Mouse (Mus musculus) T-helper 17 cell (primary cell): ENCODE measurements at regions not wholly inside any gene's neighbourhood (a gene's known extent, or its start where the extent isn't known, plus 50 kb on each side); places are given as distances from the start of the nearest gene placed in this dataset.

ENCODE experiments used
- in situ Hi-C, 2 experiments: fragments of 300-600 bp; cut with MboI, MseI; formaldehyde crosslinking; loops; 1 replicate in 1 of 2; 2 replicates in 1 of 2; pipeline ENCODE4 v1.15.1; 2025; ENCODE audit warnings: high pct_unique_total_duplicates in 2 of 2

DNA sequence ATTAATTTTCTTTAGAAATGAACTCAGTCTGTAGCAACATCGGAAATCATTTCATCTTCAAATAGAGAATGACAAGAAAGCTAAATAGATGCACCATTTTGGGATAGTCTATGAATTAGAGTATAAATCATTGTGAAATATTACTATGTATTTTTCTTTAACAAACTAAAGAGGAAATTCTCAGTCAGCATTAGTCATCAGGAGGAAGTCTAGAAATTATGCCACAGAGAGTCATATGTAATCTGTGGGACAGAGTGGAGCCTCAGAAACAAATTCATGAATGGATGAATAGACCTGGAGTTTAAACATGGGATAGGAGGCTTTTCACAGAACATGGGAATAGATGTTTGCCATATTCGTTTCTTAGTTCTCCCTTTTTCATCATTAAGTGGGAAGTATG is 1459.4 kb upstream of the A1bg start:
- in situ Hi-C loops = no loop called here

DNA sequence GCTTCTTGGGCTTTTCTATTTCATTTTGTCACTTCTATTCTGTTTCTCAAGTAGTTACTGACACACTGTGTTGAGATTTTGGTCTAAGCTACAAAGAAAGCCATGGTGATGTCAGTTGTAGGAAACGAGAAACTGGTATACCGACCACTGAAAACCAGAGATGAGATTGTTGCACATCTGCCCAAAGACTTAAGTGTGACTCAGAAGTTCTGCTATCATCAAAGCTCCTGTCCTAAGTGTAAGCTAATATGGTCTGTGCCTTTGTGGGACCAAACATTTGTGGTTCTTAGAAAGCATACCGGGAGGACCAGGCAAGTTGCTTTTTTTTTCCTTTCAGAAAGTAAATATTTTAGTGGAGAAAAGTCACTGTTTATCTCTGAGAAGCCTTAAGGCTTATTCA is 1451.8 kb upstream of the A1bg start:
- in situ Hi-C loops = no loop called here

DNA sequence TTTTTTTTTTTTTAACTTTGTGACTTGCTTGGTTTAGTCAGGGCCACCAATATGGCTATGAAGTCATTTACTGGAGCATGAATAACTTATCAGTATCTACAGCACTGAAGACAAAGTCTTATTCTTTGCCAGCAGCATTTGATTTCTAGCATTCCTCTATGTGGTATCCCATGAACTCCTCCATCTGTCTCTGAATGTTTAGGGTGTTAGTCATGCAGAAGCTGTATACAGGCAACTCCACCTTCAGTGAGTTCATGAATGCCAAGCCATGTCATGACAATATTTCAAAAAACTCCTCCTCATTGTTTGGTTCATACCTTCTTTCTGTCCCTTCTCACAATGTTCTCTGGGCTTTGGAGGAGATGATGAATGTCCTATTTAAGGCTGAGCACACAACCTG is 1438.4 kb upstream of the A1bg start:
- in situ Hi-C loops = no loop called here

DNA sequence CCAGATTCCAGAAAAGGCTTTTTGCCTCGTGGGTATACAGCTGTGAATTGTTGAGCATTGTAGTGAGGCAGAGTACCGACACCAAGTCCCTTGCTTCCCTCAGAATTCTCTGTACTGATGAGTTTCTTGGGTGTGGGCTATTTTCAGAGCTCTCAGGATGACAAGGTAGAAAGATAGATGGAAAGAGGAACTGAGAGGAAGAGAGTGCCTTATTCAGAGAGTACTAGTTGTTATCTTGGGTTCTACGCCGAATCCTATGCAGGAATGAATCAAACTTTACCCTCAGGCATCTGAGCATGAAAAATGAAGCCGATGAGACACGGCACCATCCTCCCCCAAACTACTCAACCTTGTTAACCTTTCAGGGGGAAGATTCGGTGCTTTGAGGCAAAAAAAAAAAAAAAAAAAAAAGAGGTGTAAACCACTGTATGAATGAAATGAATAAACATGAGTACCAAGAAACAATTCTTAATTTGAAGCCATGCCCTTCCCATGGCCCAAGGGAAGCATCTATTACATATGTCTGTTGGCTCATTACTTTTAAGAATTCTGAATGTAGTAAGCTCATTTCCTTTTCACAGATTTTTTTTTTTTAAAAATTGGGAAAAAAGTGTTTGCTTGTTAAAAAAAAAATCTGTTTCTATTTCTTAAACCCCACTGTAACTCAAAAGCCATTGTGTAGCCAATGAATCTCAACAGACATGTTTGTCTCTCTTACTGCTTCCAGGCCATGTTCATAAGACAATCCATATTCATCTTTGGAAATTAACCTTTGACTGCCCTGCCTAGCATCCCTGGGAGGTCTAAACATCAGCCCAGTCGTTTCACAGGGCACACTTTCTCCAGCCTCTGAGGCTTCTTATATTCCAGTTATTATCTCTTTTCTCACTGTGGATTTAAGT is 1435.8 kb upstream of the A1bg start:
- in situ Hi-C loops = loop anchor here in 1 of 2 experiments (10.0 kb wide), 1 partner anchor 1306 kb away; no protein-coding TSS in a partner anchor

DNA sequence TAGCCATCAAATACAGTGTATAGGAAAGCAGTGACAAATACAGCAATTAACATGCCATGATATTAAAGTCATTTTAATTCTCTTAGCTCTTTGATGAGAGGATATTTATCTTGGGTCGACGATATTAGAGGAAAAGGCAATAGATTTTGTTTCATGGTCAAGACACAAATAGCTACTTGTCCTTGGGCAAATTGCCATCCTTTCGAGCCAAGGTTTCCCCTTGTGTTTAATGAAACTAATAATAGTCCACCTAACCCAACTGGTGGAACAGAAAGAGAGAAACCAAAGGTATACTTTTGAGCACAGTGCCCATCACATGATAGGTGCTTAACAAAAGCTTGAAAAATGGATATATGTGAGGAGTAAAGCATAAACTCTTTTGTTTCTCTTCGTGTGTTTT is 1431.0 kb upstream of the A1bg start:
- in situ Hi-C loops = loop anchor here in 1 of 2 experiments (10.0 kb wide), 1 partner anchor 1311 kb away; no protein-coding TSS in a partner anchor

DNA sequence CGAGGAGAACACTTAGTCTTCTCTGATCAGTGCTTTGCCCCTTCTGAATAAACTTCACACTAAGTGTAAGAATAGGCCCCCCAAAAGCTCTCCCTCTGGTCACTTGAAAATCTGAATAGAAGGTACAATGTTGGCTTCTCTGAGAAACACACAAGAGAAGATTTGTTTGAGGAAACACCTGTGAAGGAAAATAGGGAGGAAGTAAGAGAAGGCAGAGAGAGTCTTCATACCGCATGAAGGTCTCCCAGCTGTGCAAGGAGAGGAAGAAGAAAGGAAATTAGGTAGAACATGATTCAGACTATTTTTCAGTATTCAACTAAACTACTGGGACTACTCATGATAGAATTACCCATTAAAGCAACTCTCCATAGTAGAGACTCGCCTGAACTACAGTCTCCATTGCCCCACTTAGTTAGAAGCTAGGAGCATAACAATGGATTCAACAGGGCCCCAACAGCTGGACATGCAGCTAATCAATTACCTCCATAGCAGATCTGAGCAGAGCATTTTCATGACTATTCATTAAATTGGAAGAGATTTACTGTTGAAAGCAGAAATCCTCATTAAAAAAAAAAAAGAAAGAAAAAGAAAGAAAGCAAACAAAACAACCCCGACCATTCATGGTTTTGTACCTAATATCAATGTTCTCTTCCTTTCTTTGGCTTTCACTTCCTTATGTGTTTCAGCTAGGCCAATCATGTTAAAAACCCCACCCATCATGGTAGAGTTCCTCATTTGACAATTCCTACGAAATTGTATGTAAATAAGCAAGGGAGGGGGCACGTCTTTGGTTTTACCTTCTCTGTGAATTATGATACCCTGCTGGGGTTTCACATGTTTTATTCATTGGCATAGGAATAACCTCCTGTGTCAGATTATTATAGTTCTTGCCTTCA is 1428.3 kb upstream of the A1bg start:
- in situ Hi-C loops = loop anchor here in 1 of 2 experiments (10.0 kb wide), 1 partner anchor 1314 kb away; no protein-coding TSS in a partner anchor

DNA sequence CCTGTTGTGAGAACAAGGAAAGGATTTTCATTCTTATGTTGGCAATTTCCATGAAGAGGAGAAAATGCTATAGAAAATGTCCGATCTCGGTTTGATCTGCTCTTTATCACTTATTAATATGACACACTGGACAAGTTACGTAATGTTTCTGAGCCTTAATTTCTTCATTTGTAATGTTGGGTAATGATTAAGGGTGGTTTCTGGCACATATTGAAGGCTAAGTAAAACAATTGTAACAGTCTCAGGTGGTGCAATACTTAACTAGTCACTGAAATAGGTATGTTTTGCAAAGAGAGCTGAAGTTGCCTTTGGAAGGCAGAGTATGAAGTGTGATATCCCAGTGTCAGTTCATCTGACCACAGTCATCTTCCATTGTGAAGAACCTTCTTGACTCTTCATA is 1427.2 kb upstream of the A1bg start:
- in situ Hi-C loops = loop anchor here in 1 of 2 experiments (10.0 kb wide), 1 partner anchor 1315 kb away; no protein-coding TSS in a partner anchor

DNA sequence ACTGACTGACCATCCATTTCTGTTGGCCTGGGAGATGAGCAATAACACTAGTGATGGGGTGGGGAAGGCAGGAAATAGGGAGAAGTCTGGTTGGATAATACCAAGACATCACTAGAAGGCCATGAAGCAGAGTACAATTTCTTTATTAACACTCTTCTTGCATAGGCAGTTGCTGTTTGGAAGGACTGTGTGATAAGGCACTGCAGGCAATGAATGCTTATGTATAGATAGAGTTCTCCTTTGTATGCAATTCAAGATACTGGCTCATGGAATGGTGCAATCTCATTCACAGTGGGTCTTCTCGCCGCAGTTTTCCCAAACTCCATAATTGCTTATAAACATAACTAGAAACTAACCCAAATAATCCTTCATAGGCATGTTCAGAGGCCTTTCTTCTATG is 1426.1 kb upstream of the A1bg start:
- in situ Hi-C loops = no loop called here

DNA sequence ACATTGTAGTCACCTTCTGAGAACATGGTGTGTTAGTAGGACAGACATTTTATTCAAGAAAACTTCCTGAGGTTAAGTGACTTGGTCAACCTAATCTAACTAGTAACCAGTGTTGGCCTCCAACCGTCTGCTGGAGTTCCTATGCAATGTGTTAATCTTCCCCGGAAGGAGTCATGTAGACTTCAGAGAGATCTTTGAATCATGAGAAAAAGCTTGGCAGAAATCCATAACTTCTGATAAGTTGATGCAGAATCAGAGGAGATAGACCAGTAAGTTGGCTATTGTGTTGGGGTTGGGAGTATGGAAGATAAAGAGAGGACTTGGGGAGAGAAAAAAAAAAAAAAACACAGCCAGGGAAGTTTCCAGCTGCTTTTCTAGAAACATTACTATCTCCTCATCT is 1424.9 kb upstream of the A1bg start:
- in situ Hi-C loops = no loop called here

DNA sequence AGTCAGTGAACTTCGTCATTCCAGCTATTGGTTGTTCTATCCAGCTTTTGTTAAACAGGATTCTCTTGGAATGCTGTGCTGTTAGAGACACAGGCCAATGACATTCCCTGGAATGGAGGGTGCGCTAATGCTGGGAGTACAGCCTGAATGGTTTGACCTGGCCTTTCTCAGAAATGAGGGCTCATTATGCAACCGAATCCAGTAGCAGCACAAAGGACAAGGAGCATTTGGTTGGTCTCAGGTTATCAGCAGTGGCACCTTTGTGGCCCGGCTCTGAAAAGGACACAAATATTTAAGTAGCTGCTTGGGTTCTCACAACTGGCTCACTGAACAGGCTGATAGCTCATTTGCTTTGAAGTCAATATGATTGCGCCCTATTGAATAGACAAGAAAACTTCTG is 1423.1 kb upstream of the A1bg start:
- in situ Hi-C loops = no loop called here

DNA sequence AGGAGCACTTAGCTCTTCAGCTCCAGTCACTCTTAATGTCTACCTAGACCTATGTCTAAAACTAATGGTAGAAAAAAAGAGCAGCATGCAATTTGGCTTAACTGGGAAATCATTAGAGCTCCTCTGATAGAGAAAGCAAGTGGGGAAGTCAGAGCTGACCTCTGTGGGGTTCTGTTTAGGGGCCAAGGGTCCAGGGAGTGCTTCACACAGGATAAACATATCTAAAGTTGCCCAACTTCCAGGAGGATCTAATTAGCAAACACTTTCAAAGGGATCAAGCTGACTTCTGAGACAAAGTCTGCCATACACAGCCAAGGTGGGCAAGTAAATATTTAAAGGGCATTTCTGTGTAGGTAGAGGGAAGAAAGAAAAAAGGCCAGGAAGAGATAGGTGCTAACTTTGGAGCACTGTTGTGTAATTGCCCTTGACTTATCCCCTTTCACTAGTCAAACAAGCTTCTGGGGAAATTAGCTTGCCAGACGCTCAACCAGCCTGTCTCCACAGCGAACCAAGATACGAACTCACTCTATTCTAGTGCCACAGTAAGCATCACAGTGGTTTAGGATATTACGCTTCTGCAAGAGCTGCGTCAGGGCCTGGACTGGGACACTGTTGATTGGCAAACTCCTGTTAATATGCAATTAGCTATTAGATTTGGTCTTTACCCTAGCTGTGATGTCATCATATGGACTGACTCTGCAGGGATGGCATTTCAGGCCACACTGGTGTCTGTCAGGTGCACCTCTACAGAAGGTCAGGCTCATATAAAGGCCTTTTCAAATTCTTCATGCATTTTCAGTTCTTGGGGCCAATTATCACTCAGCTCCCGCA is 1413.9 kb upstream of the A1bg start:
- in situ Hi-C loops = loop anchor here in 1 of 2 experiments (5.0 kb wide), 1 partner anchor 86 kb away; no protein-coding TSS in a partner anchor

DNA sequence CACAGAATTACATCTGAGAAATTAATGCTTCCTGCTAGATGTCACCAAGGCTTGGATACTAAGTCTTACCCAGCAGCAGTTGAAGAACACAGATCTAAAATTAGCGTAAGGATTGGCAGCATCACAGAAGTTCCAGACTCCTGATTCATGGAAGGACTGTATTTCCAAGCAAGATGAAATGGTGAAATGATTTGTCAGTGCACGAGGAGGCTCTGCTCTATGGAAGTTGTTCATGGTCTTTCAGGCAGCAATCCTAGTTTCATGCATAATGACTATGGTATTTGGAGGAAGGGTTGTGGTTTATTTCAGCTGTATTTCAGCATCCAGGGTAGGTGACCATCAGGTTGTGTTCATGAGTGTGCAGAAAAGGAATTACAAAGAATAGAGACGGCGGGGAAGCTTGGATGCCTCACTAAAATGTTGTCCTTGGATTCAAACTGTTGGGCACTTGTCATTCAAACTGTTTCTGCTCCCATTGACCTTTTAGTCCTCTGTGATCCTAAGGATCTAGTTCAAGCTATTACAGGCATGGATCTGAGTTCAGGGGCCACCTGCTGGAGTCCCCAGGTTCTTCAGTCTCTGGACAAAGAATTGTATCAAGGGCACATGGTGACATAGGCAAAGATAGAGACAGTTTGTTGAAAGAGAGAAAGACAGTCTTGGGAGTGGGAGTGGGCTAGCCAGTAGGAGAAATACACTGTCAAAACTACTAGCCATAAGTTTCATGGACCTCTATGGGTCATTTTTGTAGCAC is 1411.6 kb upstream of the A1bg start:
- in situ Hi-C loops = loop anchor here in 1 of 2 experiments (5.0 kb wide), 1 partner anchor 88 kb away; no protein-coding TSS in a partner anchor

DNA sequence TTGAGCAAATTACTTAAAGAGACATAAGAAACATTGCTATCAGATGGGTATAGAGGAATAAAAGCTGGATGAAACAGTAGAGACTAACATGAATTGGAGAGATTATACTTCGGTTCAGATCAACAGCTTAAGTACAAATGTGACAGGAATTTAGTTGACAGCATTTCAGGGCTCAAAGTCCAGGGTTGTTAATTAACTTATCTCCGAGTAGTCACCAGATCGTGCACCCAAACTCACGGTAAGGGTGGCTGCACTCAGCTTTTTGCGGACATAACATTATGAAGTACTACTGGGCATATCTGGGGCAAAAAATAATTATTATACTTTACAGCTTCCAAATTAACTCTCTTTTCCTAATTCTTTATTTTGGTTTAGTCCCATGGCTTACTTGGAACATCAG is 1409.3 kb upstream of the A1bg start:
- in situ Hi-C loops = no loop called here

DNA sequence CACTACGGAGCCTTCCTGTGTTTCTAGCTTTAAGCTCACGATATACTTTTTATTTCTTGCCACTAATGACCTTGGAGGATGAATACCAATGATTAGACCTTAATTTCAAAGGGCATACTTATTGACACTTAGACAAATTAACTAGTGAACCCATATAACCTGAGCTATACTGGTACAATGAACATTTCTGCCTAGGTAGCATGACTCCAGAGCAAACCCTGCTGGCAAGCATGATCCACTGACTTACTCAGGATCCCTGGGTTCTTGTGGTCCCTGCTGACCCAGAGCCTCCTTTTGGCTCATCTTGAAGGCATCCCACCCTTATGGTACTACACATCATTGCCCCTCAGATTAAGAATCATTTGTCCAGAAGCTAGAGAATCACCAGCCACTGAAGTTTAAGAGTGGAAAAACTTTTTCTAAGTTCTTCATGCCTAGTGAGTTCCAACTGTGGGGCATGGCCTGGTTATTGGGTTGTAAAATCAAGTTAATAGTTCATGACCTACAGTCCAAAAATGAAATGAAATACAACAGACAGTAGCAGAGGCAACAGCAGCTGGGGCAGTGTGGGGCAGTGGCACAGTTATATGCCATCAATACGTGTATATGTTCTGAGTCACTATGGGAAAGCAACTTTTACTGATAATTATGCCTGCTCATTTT is 1408.5 kb upstream of the A1bg start:
- in situ Hi-C loops = no loop called here

DNA sequence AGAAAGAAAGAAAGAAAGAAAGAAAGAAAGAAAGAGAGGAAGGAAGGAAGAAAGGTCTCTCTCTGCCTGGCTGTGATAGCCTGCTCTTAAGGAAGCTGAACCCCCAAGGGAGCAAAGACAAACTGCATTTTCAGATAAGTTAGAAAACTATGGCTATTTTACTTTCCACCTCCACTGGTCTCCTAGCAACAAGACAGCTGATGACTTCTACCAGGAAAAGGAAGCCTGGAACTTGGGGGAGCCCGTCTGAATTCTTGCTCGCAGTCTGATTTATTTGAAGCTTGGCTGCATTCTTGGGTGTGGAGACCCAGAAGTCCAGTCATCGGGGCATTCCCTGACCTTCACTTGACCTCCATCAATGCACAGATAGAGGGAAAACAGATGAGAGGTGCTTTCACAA is 1406.1 kb upstream of the A1bg start:
- in situ Hi-C loops = no loop called here

DNA sequence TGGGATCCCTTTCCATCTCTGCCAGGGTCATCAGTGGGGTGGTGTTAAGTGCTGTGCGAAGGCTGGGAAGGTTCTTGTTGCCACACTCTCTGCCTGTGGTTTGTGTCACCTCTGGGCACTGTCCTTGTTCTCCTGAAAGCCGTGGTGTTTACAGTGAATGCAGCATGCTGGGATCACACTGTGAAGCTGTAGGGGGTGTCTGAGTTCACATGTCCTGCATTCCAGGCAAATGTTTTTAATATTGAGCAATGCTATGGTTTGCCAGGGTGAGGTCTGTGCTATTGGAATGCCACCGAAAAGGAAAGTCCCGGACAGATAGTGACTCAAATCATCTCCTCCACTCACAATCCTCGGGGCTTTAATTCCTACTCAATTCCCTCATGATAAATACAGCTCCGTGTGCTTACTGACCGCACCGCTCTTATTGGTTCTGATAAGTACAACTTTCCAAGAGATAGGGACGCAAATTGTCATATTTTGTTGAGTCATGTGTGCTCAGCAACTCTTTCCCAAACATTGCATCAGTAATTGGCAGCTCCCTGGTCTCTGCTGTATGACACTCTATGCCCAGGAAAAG is 1405.6 kb upstream of the A1bg start:
- in situ Hi-C loops = no loop called here

DNA sequence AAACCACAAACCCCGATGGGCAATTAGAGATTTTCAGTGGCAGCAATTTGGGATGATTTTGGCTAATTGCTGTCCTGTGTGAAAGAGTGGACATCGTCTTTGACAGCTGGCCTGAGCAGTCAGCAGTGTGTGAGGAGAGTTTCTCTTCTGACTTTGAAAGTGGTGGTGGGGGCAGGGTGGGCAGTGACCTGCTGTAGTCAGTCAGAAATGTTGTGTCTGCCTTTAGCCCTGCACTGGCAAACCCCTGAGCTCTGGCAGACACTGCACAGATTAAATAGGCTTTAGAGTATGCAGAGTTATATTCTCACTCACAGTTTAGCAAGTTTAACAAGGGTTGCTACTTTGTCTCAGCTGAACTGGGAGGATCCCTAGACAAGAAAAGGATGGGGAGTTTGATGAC is 1404.7 kb upstream of the A1bg start:
- in situ Hi-C loops = no loop called here

DNA sequence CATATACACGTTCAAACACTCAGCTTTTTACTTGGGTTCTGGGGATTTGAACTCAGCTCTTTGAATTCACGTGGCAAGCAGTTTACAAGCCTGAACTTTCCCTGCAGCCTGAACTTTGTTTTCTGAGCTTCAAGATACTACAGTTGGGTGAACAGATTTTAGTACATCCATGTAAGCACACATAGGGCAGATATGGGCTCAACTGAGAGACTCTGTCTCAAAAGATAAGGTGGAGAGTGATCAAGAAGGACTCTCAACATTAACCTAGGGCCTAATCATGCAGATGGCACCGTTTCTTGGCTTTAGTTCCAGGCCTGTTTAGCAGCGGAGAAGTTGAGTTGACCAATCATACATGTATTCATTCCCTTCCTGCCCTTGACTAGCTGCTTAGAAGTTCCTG is 1403.7 kb upstream of the A1bg start:
- in situ Hi-C loops = no loop called here

DNA sequence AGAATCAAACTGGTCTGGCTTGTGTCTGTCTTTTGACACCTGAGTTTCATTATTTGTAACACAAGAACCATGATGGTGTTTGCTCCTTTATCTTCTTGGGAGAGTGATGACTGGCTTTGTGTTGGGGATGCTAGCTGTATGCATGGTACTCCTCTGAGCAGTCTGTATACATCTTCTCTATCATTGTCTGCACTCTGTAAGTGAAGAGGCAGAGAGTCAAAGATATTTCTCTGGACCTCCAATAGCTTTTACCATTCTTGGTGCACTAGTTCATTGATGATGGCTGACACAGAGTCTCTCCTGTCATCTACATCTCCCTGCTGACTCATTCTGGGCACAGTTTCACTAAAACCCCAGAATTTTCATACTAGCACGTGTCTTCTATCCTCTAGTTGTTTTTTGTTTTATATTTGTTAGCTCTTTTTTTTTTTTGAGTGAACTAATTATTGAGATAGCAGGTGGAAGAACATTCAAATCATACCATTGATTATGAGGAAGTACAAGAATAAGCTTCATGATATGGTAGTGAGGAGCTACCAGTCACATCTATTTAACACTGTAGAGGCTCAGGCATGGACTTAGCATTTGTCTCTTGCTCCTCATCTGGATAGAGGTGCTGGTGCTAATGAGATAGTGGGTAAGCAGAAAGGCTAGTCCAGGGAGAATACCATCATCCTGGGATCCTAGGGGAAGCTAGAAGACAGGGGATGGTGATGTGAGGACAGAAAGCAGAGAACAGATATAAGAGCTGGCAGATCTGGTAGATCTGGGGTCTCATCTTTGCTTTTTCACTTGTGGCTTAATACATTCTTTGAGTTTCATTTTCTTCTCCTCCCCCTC is 1402.9 kb upstream of the A1bg start:
- in situ Hi-C loops = no loop called here
